Mouse (Mus musculus) MEL (cell line): ENCODE measurements around the gene Ccdc180. TPM values are rescaled to one million over a fixed set of nuclear protein-coding genes. Genes with fewer than 3 reads are reported as not detected.

Experiments
- DNase-seq: peaks from one replicate; pipeline ENCODE4 v3.0.0; 2011; ENCODE audit warnings: low read depth, low spot score
- H3K27ac ChIP-seq: 2 replicates; pipeline ENCODE4 v1.5.1; 2012; ENCODE audit warnings: low read depth, mild to moderate bottlenecking, control low read depth, low read length, moderate library complexity; ENCODE audit not compliant: control insufficient read depth
- H3K27me3 ChIP-seq, 2 experiments: fragments of 150-350 bp in 1 of 2; sonication (generic) in 1 of 2; 2 replicates each; pipeline ENCODE4 v1.6.1; 2012; ENCODE audit warnings: low read length in 2 of 2, mild to moderate bottlenecking in 2 of 2, improper control_type of control experiment in 1 of 2, moderate library complexity in 1 of 2; ENCODE audit not compliant: insufficient read depth in 2 of 2, control insufficient read depth in 1 of 2
- H3K36me3 ChIP-seq, 2 experiments: 2 replicates each; pipeline ENCODE4 v1.6.1; 2012 to 2014; ENCODE audit warnings: low read length in 2 of 2, improper control_type of control experiment in 1 of 2, inconsistent platforms in 1 of 2, mild to moderate bottlenecking in 1 of 2; ENCODE audit not compliant: insufficient read depth in 2 of 2, control insufficient read depth in 1 of 2
- H3K4me1 ChIP-seq, 2 experiments: fragments of 150-350 bp in 1 of 2; sonication (generic) in 1 of 2; 2 replicates each; pipeline ENCODE4 v1.6.1; 2012; ENCODE audit warnings: low read length in 2 of 2, improper control_type of control experiment in 1 of 2, mild to moderate bottlenecking in 1 of 2; ENCODE audit not compliant: insufficient read depth in 2 of 2, control insufficient read depth in 1 of 2
- H3K4me3 ChIP-seq, 2 experiments: fragments of 150-350 bp in 1 of 2; sonication (generic) in 1 of 2; 2 replicates each; pipeline ENCODE4 v1.5.1; 2012; ENCODE audit warnings: low read depth in 2 of 2, low read length in 2 of 2, mild to moderate bottlenecking in 2 of 2, moderate library complexity in 2 of 2, control low read depth in 1 of 2, improper control_type of control experiment in 1 of 2; ENCODE audit not compliant: control insufficient read depth in 1 of 2, insufficient read depth in 1 of 2
- H3K79me2 ChIP-seq: 2 replicates; pipeline ENCODE4 v1.6.1; 2012; ENCODE audit warnings: mild to moderate bottlenecking, low read length, moderate library complexity; ENCODE audit not compliant: control insufficient read depth, poor library complexity, insufficient read depth
- H3K9ac ChIP-seq: 2 replicates; pipeline ENCODE4 v1.6.1; 2012; ENCODE audit warnings: low read depth, mild to moderate bottlenecking, control low read depth, low read length, moderate library complexity; ENCODE audit not compliant: control insufficient read depth, poor library complexity, severe bottlenecking
- H3K9me3 ChIP-seq: fragments of 150-350 bp; sonication (generic); replicated peaks from 2 replicates; pipeline ENCODE4 v1.6.1; 2012; ENCODE audit warnings: mild to moderate bottlenecking, low read length, improper control_type of control experiment, moderate library complexity; ENCODE audit not compliant: insufficient read depth
- CHD1 ChIP-seq: IDR thresholded peaks from 2 replicates; pipeline ENCODE4 v1.6.1; 2012; ENCODE audit warnings: low read depth, mild to moderate bottlenecking, inconsistent platforms, low read length, improper control_type of control experiment
- CTCF ChIP-seq, 3 experiments: IDR thresholded peaks in 2 of 3; conservative IDR thresholded peaks in 1 of 3; 2 replicates each; pipeline ENCODE4 v1.5.1; 2011 to 2012; ENCODE audit warnings: low read length in 3 of 3, low read depth in 2 of 3, mild to moderate bottlenecking in 2 of 3, improper control_type of control experiment in 1 of 3, inconsistent platforms in 1 of 3, mixed read lengths in 1 of 3, moderate library complexity in 1 of 3; ENCODE audit not compliant: control insufficient read depth in 1 of 3, insufficient read depth in 1 of 3, poor library complexity in 1 of 3, severe bottlenecking in 1 of 3
- E2F4 ChIP-seq: IDR thresholded peaks from 2 replicates; pipeline ENCODE4 v1.6.1; 2011; ENCODE audit warnings: low read depth, low read length, improper control_type of control experiment, borderline replicate concordance
- ETS1 ChIP-seq: IDR thresholded peaks from 2 replicates; pipeline ENCODE4 v1.6.1; 2012; ENCODE audit warnings: low read depth, mild to moderate bottlenecking, inconsistent platforms, low read length, improper control_type of control experiment, moderate library complexity
- GABPA ChIP-seq: IDR thresholded peaks from 2 replicates; pipeline ENCODE4 v1.6.1; 2012; ENCODE audit warnings: low read depth, mild to moderate bottlenecking, inconsistent platforms, low read length, improper control_type of control experiment, moderate library complexity
- MAFK ChIP-seq: IDR thresholded peaks from 2 replicates; pipeline ENCODE4 v1.6.1; 2011; ENCODE audit warnings: low read depth, mild to moderate bottlenecking, low read length, improper control_type of control experiment, borderline replicate concordance
- MAX ChIP-seq: IDR thresholded peaks from 2 replicates; pipeline ENCODE4 v1.6.1; 2011; ENCODE audit warnings: low read length, improper control_type of control experiment
- MEF2A ChIP-seq: IDR thresholded peaks from 2 replicates; pipeline ENCODE4 v1.6.1; 2014; ENCODE audit warnings: low read depth, mild to moderate bottlenecking, inconsistent platforms, low read length, improper control_type of control experiment; ENCODE audit not compliant: poor library complexity, insufficient replicate concordance, severe bottlenecking; ENCODE audit errors: extremely low read depth
- MYB ChIP-seq: IDR thresholded peaks from 2 replicates; pipeline ENCODE4 v1.6.1; 2011; ENCODE audit warnings: mild to moderate bottlenecking, low read depth, low read length, improper control_type of control experiment
- POLR2A ChIP-seq, 2 experiments: IDR thresholded peaks; 2 replicates each; pipeline ENCODE4 v1.6.1; 2011 to 2012; ENCODE audit warnings: low read length in 2 of 2, mild to moderate bottlenecking in 2 of 2, control low read depth in 1 of 2, improper control_type of control experiment in 1 of 2, low read depth in 1 of 2, moderate library complexity in 1 of 2; ENCODE audit not compliant: control insufficient read depth in 1 of 2, insufficient read depth in 1 of 2, poor library complexity in 1 of 2
- POLR2AphosphoS2 ChIP-seq: IDR thresholded peaks from 2 replicates; pipeline ENCODE4 v1.6.1; 2011; ENCODE audit warnings: low read length, improper control_type of control experiment
- POLR2AphosphoS5 ChIP-seq: IDR thresholded peaks from 2 replicates; pipeline ENCODE4 v1.6.1; 2012; ENCODE audit warnings: low read depth, borderline replicate concordance, mild to moderate bottlenecking, inconsistent platforms, low read length, moderate library complexity, mixed read lengths
- TAL1 ChIP-seq: IDR thresholded peaks from 2 replicates; pipeline ENCODE4 v1.6.1; 2012; ENCODE audit warnings: mild to moderate bottlenecking, inconsistent platforms, low read length, moderate library complexity, mixed read lengths
- TCF12 ChIP-seq: IDR thresholded peaks from 2 replicates; pipeline ENCODE4 v1.6.1; 2014; ENCODE audit warnings: low read depth, mild to moderate bottlenecking, inconsistent platforms, low read length, improper control_type of control experiment, moderate library complexity
- UBTF ChIP-seq: IDR thresholded peaks from 2 replicates; pipeline ENCODE4 v1.6.1; 2012; ENCODE audit warnings: low read depth, mild to moderate bottlenecking, inconsistent platforms, low read length, improper control_type of control experiment, moderate library complexity, borderline replicate concordance; ENCODE audit not compliant: insufficient read depth
- USF2 ChIP-seq, 2 experiments: IDR thresholded peaks; 2 replicates each; pipeline ENCODE4 v1.6.1; 2011 to 2012; ENCODE audit warnings: improper control_type of control experiment in 2 of 2, low read length in 2 of 2, borderline replicate concordance in 1 of 2, inconsistent platforms in 1 of 2, low read depth in 1 of 2, mild to moderate bottlenecking in 1 of 2; ENCODE audit not compliant: insufficient read depth in 1 of 2
- ZC3H11A ChIP-seq: IDR thresholded peaks from 2 replicates; pipeline ENCODE4 v1.6.1; 2012; ENCODE audit warnings: low read depth, mild to moderate bottlenecking, inconsistent platforms, low read length, improper control_type of control experiment
- ZKSCAN1 ChIP-seq: IDR thresholded peaks from 2 replicates; pipeline ENCODE4 v1.6.1; 2012; ENCODE audit warnings: low read depth, mild to moderate bottlenecking, inconsistent platforms, low read length, improper control_type of control experiment, moderate library complexity
- ZMIZ1 ChIP-seq: IDR thresholded peaks from 2 replicates; pipeline ENCODE4 v1.6.1; 2012; ENCODE audit warnings: low read depth, mild to moderate bottlenecking, inconsistent platforms, low read length, improper control_type of control experiment, moderate library complexity
- ZNF384 ChIP-seq: IDR thresholded peaks from 2 replicates; pipeline ENCODE4 v1.6.1; 2012; ENCODE audit warnings: low read depth, mild to moderate bottlenecking, inconsistent platforms, low read length, improper control_type of control experiment
- polyA plus RNA-seq, 2 experiments: library from polyadenylated mRNA; stranded (reverse) in 1 of 2; unstranded in 1 of 2; fragments of >175 nt in 1 of 2; fragments of >200 nt in 1 of 2; gene quantifications; 2 replicates each; pipeline versions ENCODE4 v1.2.1 to v1.2.4; 2012; ENCODE audit warnings: low replicate concordance in 2 of 2, low read depth in 1 of 2; ENCODE audit not compliant: insufficient read length in 2 of 2, insufficient read depth in 1 of 2, missing spikeins in 1 of 2
- total RNA-seq: library from RNA; depleted of rRNA; stranded (reverse); fragments of 300-350 nt; gene quantifications from 2 replicates; pipeline ENCODE4 v1.2.3, GENCODE M21; 2012

The Ccdc180 gene
- total and polyA plus RNA-seq, 3 experiments, result 0.08 to 0.31 TPM; not detected in 1

- no peak overlapping the region for H3K9ac ChIP-seq
- H3K36me3 ChIP-seq, result no peaks in the 10 kb centered on the region
- TF ChIP-seq MYB (no peak), CHD1 (no peak), TCF12 (no peak), USF2 (IDR thresholded peaks at IDR 0.05; ENCODE audit: borderline replicate concordance in 1 of 2, insufficient read depth in 1 of 2, low read depth in 1 of 2, low read length in 2 of 2) (no peak), ZNF384 (no peak), POLR2AphosphoS5 (no peak), MAX (no peak), MEF2A (no peak), ZMIZ1 (no peak), POLR2A (IDR thresholded peaks at IDR 0.05; ENCODE audit: control insufficient read depth in 1 of 2, insufficient read depth in 1 of 2, low read depth in 1 of 2, low read length in 2 of 2, poor library complexity in 1 of 2) (no peak), POLR2AphosphoS2 (no peak), TAL1 (no peak), ZC3H11A (no peak), GABPA (no peak), ETS1 (no peak), CTCF (IDR thresholded peaks at IDR 0.05 in 2 of 3, conservative IDR thresholded peaks at IDR 0.05 in 1 of 3; ENCODE audit: control insufficient read depth in 1 of 3, insufficient read depth in 1 of 3, low read depth in 2 of 3, low read length in 3 of 3, poor library complexity in 1 of 3, severe bottlenecking in 1 of 3) (no peak), MAFK (no peak), UBTF (no peak), E2F4 (no peak), ZKSCAN1 (no peak)
- H3K79me2 ChIP-seq, result no peaks in the 10 kb centered on the region
- H3K9me3 ChIP-seq, result no peaks in the 10 kb centered on the region
- peaks cover 0 to 8% of the 10 kb centered on the region in 2 experiments; a peak in 3 of 4 replicates for H3K27me3 ChIP-seq
- H3K4me1 ChIP-seq, result no peaks in the 10 kb centered on the region
- H3K27ac ChIP-seq, result no peak overlapping the region
- no peak overlapping the region for H3K4me3 ChIP-seq
- no peak for DNase-seq
Measured at GRCm38 (mm10) chr4:45921663-45922435, 31.7 kb downstream of the Ccdc180 start.
